Mouse (Mus musculus): ENCODE measurements at regions not wholly inside any gene's neighbourhood (a gene's known extent, or its start where the extent isn't known, plus 50 kb on each side); places are given as distances from the start of the nearest gene placed in this dataset.
A peak's percentile ranks its signal among the peaks of the same experiment; 100 is the strongest.
"Not testable (repeated sequence)": the region's sequence is repeated elsewhere in the genome, so short reads cannot be mapped to it uniquely, and the experiment has no call there.

DNA sequence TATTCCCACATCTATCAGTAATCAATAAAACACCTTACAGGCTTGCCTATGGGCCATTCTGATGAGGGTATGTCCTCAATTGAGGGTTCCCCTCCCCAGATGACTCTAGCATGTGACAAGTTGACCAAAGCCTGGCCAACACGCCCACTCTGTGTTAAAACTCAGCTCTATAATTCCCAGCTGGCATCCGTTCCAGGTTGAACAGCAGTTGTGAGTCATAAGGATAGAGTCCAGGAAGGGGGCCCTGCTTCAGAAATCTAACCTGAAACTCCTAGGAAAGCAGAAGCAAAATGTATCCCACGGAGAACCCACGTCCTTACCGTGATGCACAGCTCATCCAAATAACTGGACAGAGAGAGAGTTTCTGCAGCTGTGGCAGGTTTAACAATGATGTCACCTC is 147.2 kb upstream of the Ipo5 start:
- H3K4me1 ChIP-seq (ENCODE audit: control insufficient read depth, insufficient read depth, low read length): no peaks in the 10 kb centered on the region
- 74% methylated on average over 5 of the region's 5 CpGs for WGBS
- no peak overlapping the region for H3K4me3 ChIP-seq (replicated peaks; ENCODE audit: extremely low read depth, low read depth, low read length)
- DNase-seq: no peak
- no peak for TF ChIP-seq POLR2A (IDR thresholded peaks at IDR 0.05; ENCODE audit: borderline replicate concordance, extremely low read depth, low read depth, low read length)
- no peak for TF ChIP-seq CTCF (IDR thresholded peaks at IDR 0.05; ENCODE audit: insufficient read depth, low read length)

DNA sequence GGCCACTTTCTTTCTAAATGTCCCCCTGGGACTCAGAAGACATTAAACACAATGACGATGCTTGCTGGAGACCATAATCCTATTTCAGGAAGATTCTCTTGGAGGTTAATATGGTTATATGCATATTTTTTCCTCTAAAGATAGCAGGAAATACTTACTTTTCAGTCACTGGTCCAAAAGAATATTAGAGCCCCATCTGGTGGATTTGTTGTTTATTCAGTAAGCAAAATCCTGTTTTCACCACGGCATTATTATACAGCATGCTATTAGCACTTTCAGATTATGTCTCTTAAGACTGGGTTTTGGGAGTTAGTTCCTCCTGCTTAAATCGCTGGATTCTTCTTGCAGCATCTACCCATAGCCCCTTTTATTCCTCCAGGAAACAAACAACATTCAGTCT is 146.6 kb upstream of the Ipo5 start:
- no peak overlapping the region for H3K4me3 ChIP-seq (replicated peaks; ENCODE audit: extremely low read depth, low read depth, low read length)
- no peaks in the 10 kb centered on the region for H3K4me1 ChIP-seq (ENCODE audit: control insufficient read depth, insufficient read depth, low read length)
- TF ChIP-seq CTCF (IDR thresholded peaks at IDR 0.05; ENCODE audit: insufficient read depth, low read length) (no peak), POLR2A (IDR thresholded peaks at IDR 0.05; ENCODE audit: borderline replicate concordance, extremely low read depth, low read depth, low read length) (no peak)
- 55% methylated on average over 3 of the region's 3 CpGs for WGBS
- DNase-seq: no peak

DNA sequence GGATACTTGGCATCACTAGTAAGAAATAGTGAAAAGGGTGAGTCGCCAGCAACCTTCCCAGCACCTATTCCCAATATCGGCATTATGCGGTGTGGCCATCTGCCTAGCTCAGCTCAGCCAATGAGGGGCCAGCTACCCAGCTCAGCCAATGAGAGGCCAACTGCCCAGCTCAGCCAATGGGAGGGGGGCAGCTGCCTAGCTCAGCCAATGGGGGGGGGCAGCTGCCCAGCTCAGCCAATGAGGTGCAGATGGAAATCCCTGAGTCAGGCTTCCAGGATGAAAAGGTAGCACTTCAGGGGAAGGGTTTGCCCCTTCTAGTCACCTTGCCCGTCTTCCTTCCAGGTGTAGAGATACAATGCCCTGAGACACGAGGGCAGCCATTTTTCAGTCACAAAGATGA is 144.6 kb upstream of the Ipo5 start:
- H3K4me1 ChIP-seq (ENCODE audit: control insufficient read depth, insufficient read depth, low read length): no peaks in the 10 kb centered on the region
- no peak for DNase-seq
- 90% methylated on average over 5 of the region's 5 CpGs for WGBS
- H3K4me3 ChIP-seq (replicated peaks; ENCODE audit: extremely low read depth, low read depth, low read length): no peak overlapping the region
- TF ChIP-seq CTCF (IDR thresholded peaks at IDR 0.05; ENCODE audit: insufficient read depth, low read length) (no peak), POLR2A (IDR thresholded peaks at IDR 0.05; ENCODE audit: borderline replicate concordance, extremely low read depth, low read depth, low read length) (no peak)

DNA sequence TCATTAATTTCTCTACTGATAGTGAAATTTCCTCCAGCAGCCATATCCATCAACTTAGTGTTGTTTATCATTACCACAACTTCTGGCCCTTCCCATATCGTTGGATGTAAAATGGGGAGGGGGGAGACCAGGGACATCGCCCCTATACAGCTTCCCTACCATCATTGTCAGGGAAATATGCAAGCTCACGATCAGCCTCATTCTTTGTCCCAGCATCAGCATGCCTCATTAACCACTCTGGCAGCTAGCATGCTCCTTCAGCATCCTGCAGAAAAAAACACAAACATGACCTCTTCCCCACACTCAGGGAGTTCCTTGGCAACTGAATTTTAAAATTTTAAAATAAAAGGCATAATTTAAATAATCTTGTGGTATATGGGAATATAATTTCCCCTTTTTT is 140.4 kb upstream of the Ipo5 start:
- H3K4me1 ChIP-seq (ENCODE audit: control insufficient read depth, insufficient read depth, low read length): no peaks in the 10 kb centered on the region
- TF ChIP-seq POLR2A (IDR thresholded peaks at IDR 0.05; ENCODE audit: borderline replicate concordance, extremely low read depth, low read depth, low read length): no peak
- no peak for TF ChIP-seq CTCF (IDR thresholded peaks at IDR 0.05; ENCODE audit: insufficient read depth, low read length)
- no peak overlapping the region for H3K4me3 ChIP-seq (replicated peaks; ENCODE audit: extremely low read depth, low read depth, low read length)
- DNase-seq: no peak
- 69% methylated on average over 3 of the region's 3 CpGs for WGBS

DNA sequence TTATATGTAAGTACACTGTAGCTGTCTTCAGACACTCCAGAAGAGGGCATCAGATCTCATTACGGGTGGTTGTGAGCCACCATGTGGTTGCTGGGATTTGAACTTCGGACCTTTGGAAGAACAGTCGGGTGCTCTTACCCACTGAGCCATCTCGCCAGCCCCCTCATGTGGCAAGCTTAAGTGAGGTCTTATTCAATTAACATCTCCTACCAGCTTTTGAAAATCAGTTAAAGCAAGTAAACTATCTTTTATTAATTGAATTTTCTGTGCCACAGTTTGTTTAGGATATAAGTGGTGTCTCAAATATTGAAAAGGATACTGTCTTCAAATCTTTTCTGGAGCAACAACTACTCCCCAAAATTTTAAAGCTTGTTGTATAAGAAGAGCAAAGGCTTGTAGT is 138.0 kb upstream of the Ipo5 start:
- not testable (repeated sequence) for H3K4me1 ChIP-seq (ENCODE audit: control insufficient read depth, insufficient read depth, low read length); H3K4me3 ChIP-seq (replicated peaks; ENCODE audit: extremely low read depth, low read depth, low read length); DNase-seq
- 50% methylated on average over 4 of the region's 4 CpGs for WGBS

DNA sequence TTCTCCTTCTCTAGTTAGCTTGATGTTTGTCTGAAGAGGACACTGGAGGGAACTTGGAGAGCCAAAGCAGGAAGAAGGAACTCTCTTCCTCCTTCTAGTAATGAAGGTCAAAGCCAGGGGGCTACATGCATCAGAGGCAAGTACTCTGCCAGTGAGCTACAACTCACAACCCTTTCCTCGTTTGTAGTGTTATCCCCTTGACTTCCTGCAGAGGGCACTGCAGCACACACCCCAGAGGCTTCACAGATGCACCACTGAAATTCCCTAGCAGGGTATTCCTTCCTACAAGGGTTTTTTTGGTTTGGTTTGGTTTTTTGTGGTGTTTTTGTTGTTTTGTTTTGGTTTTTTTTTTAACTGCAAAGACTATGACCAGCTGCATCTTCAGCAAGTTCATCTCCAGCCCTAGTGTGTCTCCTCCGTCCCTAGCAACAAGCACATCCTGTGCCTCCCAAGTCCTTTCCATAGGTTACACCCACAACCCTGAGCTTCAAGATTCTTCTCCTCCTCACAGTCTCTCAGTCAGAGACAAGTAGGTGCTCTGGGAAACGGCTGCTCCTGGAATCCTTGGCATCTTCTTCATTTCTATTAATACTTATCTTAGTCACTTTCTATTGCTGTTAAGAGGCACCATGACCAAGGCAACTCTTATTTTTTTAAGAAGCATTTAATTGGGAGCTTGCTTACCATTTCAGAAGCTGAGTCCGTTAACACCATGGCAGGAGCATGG is 119.0 kb upstream of the Ipo5 start:
- no peak for DNase-seq

DNA sequence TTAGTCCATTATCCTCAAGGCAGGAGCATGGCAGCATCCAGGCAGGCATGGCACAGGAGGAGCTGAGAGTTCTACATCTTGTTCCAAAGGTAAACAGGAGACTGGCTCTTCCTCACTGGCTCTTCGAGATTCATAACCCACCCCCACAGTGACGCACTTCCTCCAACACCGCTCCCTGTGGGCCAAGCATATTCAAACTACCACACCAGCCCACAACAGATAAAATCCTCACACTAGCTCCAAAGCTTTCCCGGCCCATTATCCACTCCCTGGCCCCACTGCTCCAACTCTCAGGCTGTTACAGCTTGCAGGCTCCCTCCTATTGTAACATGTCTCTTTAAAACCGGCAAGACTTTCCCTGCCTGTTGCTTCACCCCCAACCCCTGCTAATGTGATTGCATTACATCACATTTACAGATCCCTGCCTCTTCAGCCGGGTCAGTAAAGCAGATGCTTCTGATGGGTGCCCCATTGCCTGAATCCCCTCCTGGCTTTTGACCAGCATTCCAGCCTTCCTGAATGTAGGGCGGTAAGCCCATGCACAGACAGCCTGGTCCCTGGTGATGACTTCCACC is 113.0 kb upstream of the Ipo5 start:
- no peak for TF ChIP-seq CTCF (IDR thresholded peaks at IDR 0.05; ENCODE audit: insufficient read depth, low read length)
- no peak for TF ChIP-seq POLR2A (IDR thresholded peaks at IDR 0.05; ENCODE audit: borderline replicate concordance, extremely low read depth, low read depth, low read length)
- H3K4me1 ChIP-seq (ENCODE audit: control insufficient read depth, insufficient read depth, low read length): no peaks in the 10 kb centered on the region
- WGBS: 61% methylated on average over 7 of the region's 7 CpGs
- no peak for DNase-seq
- H3K4me3 ChIP-seq (replicated peaks; ENCODE audit: extremely low read depth, low read depth, low read length): no peak overlapping the region

More for the DNA sequence above, 119.0 kb upstream of the Ipo5 start:
- Histone ChIP-seq H3K4me1 (ENCODE audit: control insufficient read depth, insufficient read depth, low read length) (no peaks in the 10 kb centered on the region), H3K4me3 (replicated peaks; ENCODE audit: extremely low read depth, low read depth, low read length) (no peak overlapping the region)
- TF ChIP-seq CTCF (IDR thresholded peaks at IDR 0.05; ENCODE audit: insufficient read depth, low read length) (peak; percentile 79), POLR2A (IDR thresholded peaks at IDR 0.05; ENCODE audit: borderline replicate concordance, extremely low read depth, low read depth, low read length) (no peak)
- 63% methylated on average over 4 of the region's 4 CpGs for WGBS

DNA sequence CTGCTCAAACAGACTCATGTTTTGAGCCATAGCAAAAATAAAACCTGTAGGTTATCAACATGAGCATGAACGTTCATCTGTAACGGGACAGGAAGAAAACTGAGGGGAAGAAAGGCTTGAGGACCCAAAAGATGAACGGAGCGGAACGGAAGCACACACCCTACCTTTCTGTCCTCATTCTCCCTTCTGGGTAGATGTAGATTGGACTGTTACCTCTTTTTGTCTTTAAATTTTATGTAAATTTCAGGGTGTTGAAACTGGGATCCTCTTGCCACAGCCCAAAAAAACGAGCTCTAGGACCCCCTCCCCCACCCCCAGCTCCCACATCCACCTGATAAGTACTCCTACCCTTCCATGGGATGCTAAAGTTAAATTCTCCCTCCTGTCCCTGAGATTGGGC is 107.8 kb upstream of the Ipo5 start:
- TF ChIP-seq POLR2A (IDR thresholded peaks at IDR 0.05; ENCODE audit: borderline replicate concordance, extremely low read depth, low read depth, low read length) (no peak), CTCF (IDR thresholded peaks at IDR 0.05; ENCODE audit: insufficient read depth, low read length) (no peak)
- H3K4me1 ChIP-seq (ENCODE audit: control insufficient read depth, insufficient read depth, low read length): no peaks in the 10 kb centered on the region
- H3K4me3 ChIP-seq (replicated peaks; ENCODE audit: extremely low read depth, low read depth, low read length): no peak overlapping the region
- no peak for DNase-seq
- WGBS: 75% methylated on average over 6 of the region's 6 CpGs

DNA sequence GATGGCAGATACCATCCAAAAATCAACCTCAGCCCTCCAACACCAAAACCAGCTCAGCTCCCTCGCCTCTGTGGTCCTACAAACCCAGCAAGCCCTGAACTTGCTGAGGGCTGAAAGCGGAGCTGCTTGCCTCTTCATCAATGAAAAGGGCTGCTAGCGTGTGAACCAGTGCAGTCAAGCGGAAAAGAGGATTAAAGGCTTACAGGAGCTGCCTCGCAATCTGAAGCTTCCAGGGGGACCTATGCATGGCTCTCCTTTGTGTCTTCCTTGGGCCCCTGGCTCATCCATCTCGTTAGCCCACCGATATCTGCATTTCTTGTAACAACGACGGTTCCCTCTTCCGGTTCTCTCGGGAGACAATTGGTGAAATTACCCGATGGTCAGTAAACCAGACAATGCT is 107.3 kb upstream of the Ipo5 start:
- Histone ChIP-seq H3K4me3 (replicated peaks; ENCODE audit: extremely low read depth, low read depth, low read length) (no peak overlapping the region), H3K4me1 (ENCODE audit: control insufficient read depth, insufficient read depth, low read length) (no peaks in the 10 kb centered on the region)
- DNase-seq: no peak
- TF ChIP-seq CTCF (IDR thresholded peaks at IDR 0.05; ENCODE audit: insufficient read depth, low read length) (no peak), POLR2A (IDR thresholded peaks at IDR 0.05; ENCODE audit: borderline replicate concordance, extremely low read depth, low read depth, low read length) (no peak)
- WGBS: 33% methylated on average over 12 of the region's 12 CpGs

DNA sequence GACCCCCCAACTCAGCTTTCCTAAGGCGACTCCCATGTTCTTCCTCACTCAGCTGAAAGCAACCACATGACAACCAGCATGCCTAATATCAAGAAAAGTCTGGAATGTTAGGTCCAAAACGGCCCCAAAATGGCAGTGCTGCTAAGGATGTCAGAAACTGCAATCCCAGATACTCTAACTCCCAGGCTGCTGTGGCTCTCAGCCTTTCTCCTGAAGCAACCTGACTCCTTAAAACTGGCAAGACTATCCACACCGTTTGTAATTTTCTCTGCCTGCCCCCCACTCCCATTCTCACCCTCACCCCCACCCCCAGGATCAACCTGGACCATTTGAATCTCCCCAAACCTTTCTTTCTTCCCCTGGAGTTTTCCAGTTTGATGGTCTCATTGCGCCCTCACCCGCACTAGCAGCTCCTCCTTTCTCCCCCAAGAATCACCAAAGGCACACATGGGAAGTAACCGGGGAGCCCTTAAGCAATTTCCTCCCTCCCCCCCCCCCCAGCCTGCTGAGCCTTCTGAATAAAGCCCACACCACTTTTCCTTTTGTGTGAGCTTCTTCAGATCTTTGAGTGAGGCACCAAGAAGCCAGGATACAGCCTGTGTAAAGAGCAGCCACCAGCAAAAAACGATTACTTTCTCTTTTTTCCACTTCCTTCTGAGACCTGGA is 106.7 kb upstream of the Ipo5 start:
- 28% methylated on average over 7 of the region's 7 CpGs for WGBS
- Histone ChIP-seq H3K4me3 (replicated peaks; ENCODE audit: extremely low read depth, low read depth, low read length) (no peak overlapping the region), H3K4me1 (ENCODE audit: control insufficient read depth, insufficient read depth, low read length) (no peaks in the 10 kb centered on the region)
- DNase-seq: no peak
- TF ChIP-seq CTCF (IDR thresholded peaks at IDR 0.05; ENCODE audit: insufficient read depth, low read length): no peak
- TF ChIP-seq POLR2A (IDR thresholded peaks at IDR 0.05; ENCODE audit: borderline replicate concordance, extremely low read depth, low read depth, low read length): no peak
